Mouse (Mus musculus) bone marrow macrophage, adult 2 months (primary cell): ENCODE measurements around the gene Lrrn3.

ENCODE experiments used
- CTCF ChIP-seq: IDR thresholded peaks from 2 replicates; pipeline ENCODE4 v1.5.1; 2012; ENCODE audit warnings: low read depth, mild to moderate bottlenecking, low read length, moderate library complexity
- POLR2A ChIP-seq: IDR thresholded peaks from 2 replicates; pipeline ENCODE4 v1.6.1; 2012; ENCODE audit warnings: mild to moderate bottlenecking, low read depth, low read length, borderline replicate concordance

- no peak for TF ChIP-seq CTCF
- TF ChIP-seq POLR2A, result no peak
Measured at GRCm38 (mm10) chr12:41487005-41487404, 774 bp upstream of the Lrrn3 start.
